Mouse (Mus musculus): ENCODE results near the gene Pfn1.

Gene Pfn1

GRCm38 (mm10) chr11:70654198-70654922, at the start of gene Pfn1:
TSS of gene Pfn1 (minus strand) at chr11:70654644.
- DNase-seq (ENCODE audit: low spot score): peak; percentile 87

- no peak for DNase-seq (ENCODE audit: low spot score)
Observed at GRCm38 (mm10) chr11:70702781-70703180, 48.3 kb upstream of the Pfn1 start.

- DNase-seq (ENCODE audit: low spot score): no peak
Observed at GRCm38 (mm10) chr11:70701984-70702733, 47.7 kb upstream of the Pfn1 start.

GRCm38 (mm10) chr11:70701221-70701955, 46.9 kb upstream of the Pfn1 start:
- DNase-seq (ENCODE audit: low spot score): no peak

- peak; percentile 82 for DNase-seq (ENCODE audit: low spot score)
Observed at GRCm38 (mm10) chr11:70700613-70701012, 46.2 kb upstream of the Pfn1 start.

DNA sequence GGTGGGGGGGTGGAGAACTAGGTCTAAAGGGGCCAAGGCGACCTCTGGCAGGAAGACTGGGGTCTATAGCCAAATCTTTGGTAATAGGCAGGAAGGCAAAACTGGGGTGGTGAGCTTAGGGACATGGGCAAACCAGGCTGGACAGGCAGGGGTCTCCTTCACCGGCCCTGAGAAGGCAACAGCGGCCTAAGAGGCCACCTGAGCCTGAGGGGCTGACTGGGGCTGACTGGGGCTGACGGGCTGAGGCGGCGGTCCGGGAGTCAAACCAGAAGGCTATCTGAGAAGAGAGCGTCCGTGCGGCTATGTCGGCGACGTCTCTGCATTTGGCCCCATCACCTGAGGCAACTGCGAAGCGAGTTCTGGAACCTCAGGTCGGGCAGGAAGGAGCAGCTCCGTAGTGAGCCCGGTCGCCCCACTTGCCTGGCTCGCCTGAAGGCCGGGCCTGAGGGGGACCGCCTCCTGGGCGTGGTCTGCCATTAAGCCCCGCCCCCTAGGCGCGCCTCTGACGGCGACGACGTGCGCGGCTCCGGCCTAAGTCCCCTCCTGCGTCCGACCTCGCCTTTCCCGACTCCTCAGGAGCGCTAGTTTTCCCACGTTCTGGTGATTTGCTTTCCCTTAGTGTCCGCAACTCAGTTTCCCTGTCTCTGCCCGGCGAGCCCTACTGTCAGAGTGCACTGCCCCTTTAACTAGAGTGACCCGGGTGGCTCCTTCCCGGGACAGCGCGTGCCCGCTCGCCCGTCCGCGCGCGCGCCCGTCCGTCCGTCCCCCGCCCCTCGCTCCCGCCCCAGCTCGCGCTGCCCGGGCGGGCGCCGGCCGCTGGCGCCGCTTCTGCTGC, 45.5 kb upstream of the Pfn1 start, which contains the start of the genes Inca1 and Kif1c:
Gene Inca1 (minus strand): TSS at position 434 of the 835 bp plus-strand sequence.
Gene Kif1c (plus strand): TSS at position 827 of the 835 bp plus-strand sequence.
- peak; percentile 99 for DNase-seq (ENCODE audit: low spot score)

DNA sequence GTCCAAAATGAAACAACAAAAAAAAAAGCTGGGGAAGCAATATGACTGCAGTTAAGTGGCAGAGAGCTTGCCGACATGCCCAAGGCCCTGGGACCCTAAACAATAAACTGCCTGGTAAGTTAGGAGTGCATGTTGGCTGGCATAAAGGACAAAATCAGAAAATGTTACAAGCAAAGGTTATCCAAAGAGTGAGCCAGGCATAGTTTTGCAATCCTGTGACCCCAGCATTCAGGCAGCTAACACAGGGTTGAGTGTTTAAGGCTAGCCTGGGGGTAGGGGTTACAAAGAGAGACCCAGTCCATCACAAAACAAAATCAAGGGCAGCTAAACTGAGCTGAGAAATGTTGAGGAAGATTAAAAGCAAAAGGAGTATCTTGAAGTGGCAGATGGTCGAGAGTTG, 44.6 kb upstream of the Pfn1 start:
- DNase-seq (ENCODE audit: low spot score): no peak

GRCm38 (mm10) chr11:70697376-70697775, 42.9 kb upstream of the Pfn1 start:
- DNase-seq (ENCODE audit: low spot score): no peak

GRCm38 (mm10) chr11:70693504-70693903, 39.1 kb upstream of the Pfn1 start:
- DNase-seq (ENCODE audit: low spot score): no peak

- DNase-seq (ENCODE audit: low spot score): no peak
Observed at GRCm38 (mm10) chr11:70689578-70689977, 35.1 kb upstream of the Pfn1 start.

DNA sequence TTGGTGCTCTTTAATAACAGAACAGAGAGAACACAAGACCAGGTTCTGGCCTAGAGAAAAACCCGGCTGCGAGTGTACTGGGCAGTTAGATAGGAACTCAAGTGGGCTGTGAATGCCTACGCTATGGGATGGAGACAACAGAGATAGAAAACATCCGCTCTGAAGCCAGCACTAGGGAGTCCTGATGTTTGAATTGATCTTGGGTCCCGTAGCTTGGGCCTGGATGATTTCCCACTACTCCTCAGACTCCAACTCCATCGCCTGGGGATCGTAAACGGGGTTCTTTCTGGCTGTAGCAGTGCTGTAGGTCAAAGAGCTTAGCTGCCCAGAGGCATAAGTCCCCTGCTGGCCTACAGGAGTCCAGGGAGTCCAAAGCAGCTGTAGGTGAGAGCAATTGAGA, 33.9 kb upstream of the Pfn1 start:
- DNase-seq (ENCODE audit: low spot score): no peak

GRCm38 (mm10) chr11:70687601-70688199, 33.3 kb upstream of the Pfn1 start, which contains the start of gene Camta2:
TSS of gene Camta2 (minus strand) at chr11:70688105.
- DNase-seq (ENCODE audit: low spot score): peak; percentile 94

GRCm38 (mm10) chr11:70686901-70687566, 32.6 kb upstream of the Pfn1 start:
- DNase-seq (ENCODE audit: low spot score): peak; percentile 57

GRCm38 (mm10) chr11:70683640-70684039, 29.2 kb upstream of the Pfn1 start:
- no peak for DNase-seq (ENCODE audit: low spot score)

DNA sequence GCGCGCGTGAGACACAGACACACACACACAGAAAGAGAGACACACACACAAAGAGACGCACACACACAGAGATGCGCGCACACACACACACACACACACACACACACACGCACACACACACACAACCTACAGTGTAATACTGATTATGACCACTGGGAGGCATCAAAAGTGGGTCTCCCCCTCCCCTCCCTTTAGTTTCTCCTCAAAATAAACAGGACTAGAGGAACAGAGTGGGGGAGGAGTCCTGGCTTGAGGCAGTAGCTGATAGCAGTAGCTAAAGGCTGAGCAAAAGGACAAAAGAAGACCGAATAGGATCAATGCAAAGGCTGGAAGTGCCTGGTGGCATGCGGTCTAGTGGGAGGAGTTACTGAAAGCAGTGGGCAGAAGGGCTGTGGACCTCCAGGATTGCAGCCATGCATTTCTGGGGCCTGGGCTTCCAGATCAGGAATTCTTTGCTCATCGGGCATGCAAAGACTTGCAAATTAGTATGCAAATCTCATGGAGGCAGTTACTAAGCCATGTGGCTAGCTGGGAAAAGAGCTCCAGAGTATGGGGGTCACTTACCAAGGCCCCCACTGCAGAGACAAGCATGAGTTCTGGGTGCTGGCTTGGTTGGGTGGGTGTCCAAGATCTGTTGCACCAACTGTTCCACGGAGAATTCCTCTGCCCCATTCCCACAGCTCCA, 27.6 kb upstream of the Pfn1 start:
- no peak for DNase-seq (ENCODE audit: low spot score)

- DNase-seq (ENCODE audit: low spot score): no peak
Observed at GRCm38 (mm10) chr11:70681170-70681569, 26.7 kb upstream of the Pfn1 start.

GRCm38 (mm10) chr11:70679894-70680293, 25.4 kb upstream of the Pfn1 start:
- no peak for DNase-seq (ENCODE audit: low spot score)

DNA sequence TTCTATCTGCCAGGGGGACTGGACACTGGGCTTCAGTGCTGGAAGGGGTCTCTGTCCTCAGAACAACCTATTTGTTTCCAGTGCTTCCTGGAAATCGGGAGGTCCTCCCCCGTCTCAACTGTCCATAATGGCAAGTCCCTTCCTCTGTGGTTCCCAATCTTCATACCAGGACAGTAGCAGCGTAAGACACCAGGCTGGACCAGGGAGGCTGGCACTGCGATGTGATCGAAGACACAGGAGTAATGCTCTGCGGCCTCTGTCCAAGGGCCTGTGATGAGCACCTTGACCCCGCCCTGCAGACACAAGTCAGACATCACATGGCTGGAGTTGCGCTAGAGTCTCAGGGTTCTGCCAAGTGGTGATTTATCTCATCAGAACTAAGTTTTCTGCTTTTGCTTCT, 24.9 kb upstream of the Pfn1 start:
- no peak for DNase-seq (ENCODE audit: low spot score)

- DNase-seq (ENCODE audit: low spot score): no peak
Observed at GRCm38 (mm10) chr11:70678576-70678975, 24.1 kb upstream of the Pfn1 start.

DNA sequence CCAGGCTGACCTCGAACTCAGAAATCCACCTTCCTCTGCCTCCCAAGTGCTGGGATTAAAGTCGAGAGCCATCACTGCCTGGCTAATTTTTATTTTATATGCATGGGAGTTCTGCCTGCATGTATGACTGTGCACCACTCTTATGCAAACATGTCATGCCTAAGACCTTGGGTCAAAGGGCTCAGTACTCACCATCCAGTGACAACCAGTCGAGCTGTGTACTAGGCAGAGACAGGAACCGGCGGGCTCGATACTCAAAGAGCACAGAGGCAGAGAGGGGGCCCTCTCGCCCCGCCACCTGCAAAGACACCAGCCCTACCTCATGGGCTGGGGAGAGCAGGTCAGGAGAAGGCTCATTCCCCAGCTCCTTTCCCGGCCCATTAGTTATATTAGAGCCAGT, 23.6 kb upstream of the Pfn1 start:
- no peak for DNase-seq (ENCODE audit: low spot score)
